Comparison of ENCODE assay signal across 16 mouse cellular contexts in genomic region chr14:60806891-60807344, GRCm38 (mm10). TPM values are rescaled to one million over a fixed set of nuclear protein-coding genes. Genes with fewer than 3 reads are reported as not detected.
DNase-seq lines count a peak whose midpoint lies in the region; ATAC-seq and TF ChIP-seq lines count a peak whose summit lies in the region.
"Had no signal": no experiment of that assay in that cellular context is flagged by ENCODE, and none has a peak within 500 bp of the region (broad histone marks: within the 10 kb centered on the region; RNA-seq: fewer than 3 reads in every experiment).

No protein-coding gene starts in this region.

- H3K9me3 ChIP-seq in hindbrain, embryonic 10.5 days, result no peaks in the 10 kb centered on the region
- H3K9me3 ChIP-seq in hindbrain, postnatal 0 days (ENCODE audit: low read length), result no peaks in the 10 kb centered on the region
- no peaks in the 10 kb centered on the region for H3K9me3 ChIP-seq in stomach, embryonic 16.5 days (replicated peaks; ENCODE audit: control insufficient read depth, low read length)
- no peaks in the 10 kb centered on the region for H3K9me3 ChIP-seq in stomach, postnatal 0 days (ENCODE audit: control insufficient read depth, low read length)

- 55% methylated on average over 11 of the region's 11 CpGs for WGBS in hindbrain, embryonic 10.5 days
- 55% methylated on average over 11 of the region's 11 CpGs for WGBS in hindbrain, postnatal 0 days
- 47% methylated on average over 11 of the region's 11 CpGs for WGBS in stomach, embryonic 16.5 days
- 43% methylated on average over 11 of the region's 11 CpGs for WGBS in stomach, postnatal 0 days

- H3K9ac ChIP-seq in hindbrain, postnatal 0 days (replicated peaks; ENCODE audit: low read length), result no peak overlapping the region
- no peak overlapping the region for H3K9ac ChIP-seq in stomach, embryonic 16.5 days (ENCODE audit: low read length)
- no peak overlapping the region for H3K9ac ChIP-seq in stomach, postnatal 0 days (ENCODE audit: low read length)

- no peak for TF ChIP-seq EP300 in stomach, postnatal 0 days (optimal IDR thresholded peaks at IDR 0.05)

- H3K27ac ChIP-seq in hindbrain, embryonic 10.5 days, result no peak overlapping the region
- no peak overlapping the region for H3K27ac ChIP-seq in hindbrain, postnatal 0 days
- H3K27ac ChIP-seq in stomach, embryonic 16.5 days (ENCODE audit: low read length), result 0 out of 2 replicates have a peak overlapping the region, but pooled peaks have one; percentile 35
- H3K27ac ChIP-seq in stomach, postnatal 0 days (replicated peaks), result no peak overlapping the region
- H3K27ac ChIP-seq: left cerebral cortex, adult 2 months had no signal

- DNase-seq in hindbrain, embryonic 10.5 days (ENCODE audit: low spot score), result peak; percentile 28
- no peak for DNase-seq in hindbrain, postnatal 0 days (ENCODE audit: low spot score)
- DNase-seq in stomach, postnatal 0 days (ENCODE audit: low spot score), result no peak
- DNase-seq in forelimb bud, embryonic 11.5 days (ENCODE audit: low read depth, low spot score), result peak; percentile 46
- DNase-seq in yolk sac, embryonic 10.5 days (ENCODE audit: low spot score), result peak; percentile 8
- DNase-seq in gastrocnemius, postnatal 36 days, result no peak
- DNase-seq in spleen, adult 12 weeks (ENCODE audit: low spot score), result no peak
- DNase-seq: adrenal gland, postnatal 25 days; cerebellum, adult 2 months; gastrocnemius, postnatal 25 days; kidney, postnatal 36 days; right cerebral cortex, postnatal 4 days had no signal

- no peak for ATAC-seq in hindbrain, postnatal 0 days
- ATAC-seq in stomach, embryonic 16.5 days (ENCODE audit: insufficient read depth, low FRiP score), result no peak
- no peak for ATAC-seq in stomach, postnatal 0 days (ENCODE audit: low FRiP score, low TSS enrichment)
- ATAC-seq: midbrain, embryonic 16.5 days had no signal

- H3K27me3 ChIP-seq in hindbrain, embryonic 10.5 days (ENCODE audit: insufficient read depth, poor library complexity, severe bottlenecking), result no peaks in the 10 kb centered on the region
- H3K27me3 ChIP-seq in hindbrain, postnatal 0 days (ENCODE audit: insufficient read depth, low read length), result no peaks in the 10 kb centered on the region
- H3K27me3 ChIP-seq in stomach, embryonic 16.5 days (ENCODE audit: control insufficient read depth, insufficient read depth, low read length), result no peaks in the 10 kb centered on the region
- H3K27me3 ChIP-seq in stomach, postnatal 0 days (ENCODE audit: control insufficient read depth, insufficient read depth, low read length), result no peaks in the 10 kb centered on the region

- H3K36me3 ChIP-seq in hindbrain, embryonic 10.5 days, result peaks cover 44% of the 10 kb centered on the region
- peaks cover 5% of the 10 kb centered on the region; the same call in 1 of the 2 replicates for H3K36me3 ChIP-seq in hindbrain, postnatal 0 days (ENCODE audit: insufficient read depth, low read length)
- H3K36me3 ChIP-seq in stomach, embryonic 16.5 days (ENCODE audit: control insufficient read depth, insufficient read depth, low read length), result no peaks in the 10 kb centered on the region
- H3K36me3 ChIP-seq in stomach, postnatal 0 days (ENCODE audit: control insufficient read depth, insufficient read depth, low read length), result peaks cover 4% of the 10 kb centered on the region; the same call in 1 of the 2 replicates

- TF ChIP-seq CTCF in hindbrain, postnatal 0 days (IDR thresholded peaks at IDR 0.05; ENCODE audit: low read depth), result no peak
- no peak for TF ChIP-seq CTCF in stomach, postnatal 0 days (IDR thresholded peaks at IDR 0.05; ENCODE audit: low read depth)

- intact Hi-C loops in gastrocnemius, postnatal 36 days (cut with DNase I), result no loop called here

- no peak overlapping the region for H3K4me3 ChIP-seq in hindbrain, embryonic 10.5 days
- no peak overlapping the region for H3K4me3 ChIP-seq in hindbrain, postnatal 0 days (ENCODE audit: low read length)
- no peak overlapping the region for H3K4me3 ChIP-seq in stomach, embryonic 16.5 days (replicated peaks; ENCODE audit: low read length)
- H3K4me3 ChIP-seq in stomach, postnatal 0 days (ENCODE audit: low read depth, low read length), result no peak overlapping the region
- H3K4me3 ChIP-seq: erythroblast, embryonic 14.5 days; left cerebral cortex, adult 2 months had no signal

- H3K4me2 ChIP-seq in hindbrain, postnatal 0 days (ENCODE audit: low read depth, low read length), result no peak overlapping the region
- no peak overlapping the region for H3K4me2 ChIP-seq in stomach, embryonic 16.5 days (ENCODE audit: low read depth, low read length)
- no peak overlapping the region for H3K4me2 ChIP-seq in stomach, postnatal 0 days (replicated peaks; ENCODE audit: low read depth)

- peaks cover 9% of the 10 kb centered on the region for H3K4me1 ChIP-seq in hindbrain, embryonic 10.5 days (replicated peaks)
- H3K4me1 ChIP-seq in hindbrain, postnatal 0 days (ENCODE audit: insufficient read depth, low read length), result no peaks in the 10 kb centered on the region
- H3K4me1 ChIP-seq in stomach, embryonic 16.5 days (ENCODE audit: control insufficient read depth, insufficient read depth, low read length), result no peaks in the 10 kb centered on the region
- no peaks in the 10 kb centered on the region for H3K4me1 ChIP-seq in stomach, postnatal 0 days (replicated peaks; ENCODE audit: control insufficient read depth, insufficient read depth)

RNA-seq across cellular contexts. Expression of gene Mipep, which starts 22.5 kb away (rescaled TPM):
- polyA plus RNA-seq in hindbrain, embryonic 10.5 days (2016; fragmentation: Nextera tagmentation; extraction: Ambion mirVana), result 20.8 and 22.2 TPM in 2 replicates
- 31.7 and 33.1 TPM in 2 replicates for total RNA-seq in hindbrain, postnatal 0 days (2014; rRNA removed)
- polyA plus RNA-seq in hindbrain, postnatal 0 days (2015; fragmentation: Nextera tagmentation; extraction: Ambion mirVana), result 15.7 and 17.5 TPM in 2 replicates
- polyA plus RNA-seq in stomach, embryonic 16.5 days (2015; fragmentation: Nextera tagmentation; extraction: Ambion mirVana), result 17.7 and 18.8 TPM in 2 replicates
- polyA plus RNA-seq in stomach, postnatal 0 days (2015; fragmentation: Nextera tagmentation; extraction: Ambion mirVana), result 9.8 and 9.9 TPM in 2 replicates
- 10 to 100 TPM; 32.4 to 33.4 TPM for total RNA-seq in gastrocnemius, postnatal 36 days (2021)

RNA-seq across cellular contexts. Expression of gene C1qtnf9, which starts 39.0 kb away (rescaled TPM):
- 0.10 and 0.30 TPM in 2 replicates for polyA plus RNA-seq in hindbrain, embryonic 10.5 days (2016; fragmentation: Nextera tagmentation; extraction: Ambion mirVana)
- not detected in 2 replicates for total RNA-seq in hindbrain, postnatal 0 days (2014; rRNA removed)
- 0.19 and 0.24 TPM in 2 replicates for polyA plus RNA-seq in hindbrain, postnatal 0 days (2015; fragmentation: Nextera tagmentation; extraction: Ambion mirVana)
- polyA plus RNA-seq in stomach, embryonic 16.5 days (2015; fragmentation: Nextera tagmentation; extraction: Ambion mirVana), result 3.6 and 4.0 TPM in 2 replicates
- polyA plus RNA-seq in stomach, postnatal 0 days (2015; fragmentation: Nextera tagmentation; extraction: Ambion mirVana), result 3.0 and 3.1 TPM in 2 replicates
- 10 to 100 TPM; 19.4 to 25.8 TPM for total RNA-seq in gastrocnemius, postnatal 36 days (2021)
- polyA plus RNA-seq: midbrain, embryonic 16.5 days had no signal

Comparison
In these comparisons a context has a peak if more than half of its experiments do, and no peak if none do; other contexts are left out.
1. DNase-seq: peak in hindbrain, embryonic 10.5 days (single experiment), forelimb bud, embryonic 11.5 days (single experiment) and yolk sac, embryonic 10.5 days (single experiment); none in hindbrain, postnatal 0 days (single experiment), stomach, postnatal 0 days (single experiment), gastrocnemius, postnatal 36 days (0 of 2) and spleen, adult 12 weeks (single experiment).